ENCODE assay signal across 8 mouse cellular contexts in genomic region chr1:191153052-191153451, GRCm38 (mm10). TPM values are rescaled to one million over a fixed set of nuclear protein-coding genes. Genes with fewer than 3 reads are reported as not detected.
A peak's percentile ranks its signal among the peaks of the same experiment; 100 is the strongest.
DNase-seq lines count a peak whose midpoint lies in the region; ATAC-seq and TF ChIP-seq lines count a peak whose summit lies in the region.

No protein-coding gene starts in this region.

- H3K4me3 ChIP-seq in thymus, adult 2 months (ENCODE audit: control insufficient read depth, insufficient read depth, low read length), result no peak overlapping the region
- H3K4me3 ChIP-seq in limb, embryonic 10.5 days, result no peak overlapping the region

- 23% methylated on average over 4 of the region's 4 CpGs for WGBS in thymus, adult 2 months
- WGBS in limb, embryonic 10.5 days, result 19% methylated on average over 4 of the region's 4 CpGs

- H3K36me3 ChIP-seq in thymus, adult 2 months (ENCODE audit: control insufficient read depth, insufficient read depth, low read length), result no peaks in the 10 kb centered on the region
- no peaks in the 10 kb centered on the region for H3K36me3 ChIP-seq in limb, embryonic 10.5 days

- peak; percentile 37 for DNase-seq in thymus, adult 2 months
- no peak for DNase-seq in thymus, adult 18-20 months
- DNase-seq in adrenal gland, postnatal 10 days, result peak; percentile 58
- DNase-seq in embryo, embryonic 11 days, result peak; percentile 66
- peak; percentile 63 for DNase-seq in heart, postnatal 4 days
- peak; percentile 53 for DNase-seq in limb, embryonic 10.5 days (ENCODE audit: low spot score)
- no peak for DNase-seq in Muller cell, postnatal 12 days (ENCODE audit: inconsistent ontology term)

- H3K4me1 ChIP-seq in thymus, adult 2 months (replicated peaks; ENCODE audit: control insufficient read depth, insufficient read depth, low read length), result no peaks in the 10 kb centered on the region
- peaks cover 10% of the 10 kb centered on the region; the same call in 1 of the 2 replicates for H3K4me1 ChIP-seq in limb, embryonic 10.5 days

- H3K27me3 ChIP-seq in thymus, adult 2 months (ENCODE audit: control insufficient read depth, insufficient read depth, low read length), result no peaks in the 10 kb centered on the region
- H3K27me3 ChIP-seq in limb, embryonic 10.5 days (ENCODE audit: low read depth, poor library complexity, severe bottlenecking), result no peaks in the 10 kb centered on the region

- no peak for TF ChIP-seq POLR2A in thymus, adult 2 months (IDR thresholded peaks at IDR 0.05; ENCODE audit: control insufficient read depth, extremely low read depth, insufficient read depth, low read length, poor library complexity)

- H3K27ac ChIP-seq in thymus, adult 2 months (ENCODE audit: control insufficient read depth, insufficient read depth, low read length), result no peak overlapping the region
- 0 out of 2 replicates have a peak overlapping the region, but pooled peaks have one; percentile 31 for H3K27ac ChIP-seq in limb, embryonic 10.5 days

- peaks cover 4% of the 10 kb centered on the region for H3K9me3 ChIP-seq in limb, embryonic 10.5 days (replicated peaks)

- peak; percentile 90 for ATAC-seq in neutrophil, adult 5-6 weeks (ENCODE audit: extremely low read depth, insufficient number of reproducible peaks, low FRiP score, poor library complexity, severe bottlenecking)

- TF ChIP-seq CTCF in thymus, adult 2 months (IDR thresholded peaks at IDR 0.05; ENCODE audit: borderline replicate concordance, control insufficient read depth, extremely low read depth, insufficient read depth, low read length, poor library complexity), result peak; percentile 35; the same call in 1 of the 2 replicates

RNA-seq across cellular contexts. Expression of gene Fam71a, which starts 11.6 kb away (rescaled TPM):
- not detected in 2 replicates for polyA plus RNA-seq in thymus, adult 2 months (2012; rRNA removed)
- total RNA-seq in adrenal gland, postnatal 10 days (2021), result not detected
- total RNA-seq in heart, postnatal 4 days (2021), result not detected
- polyA plus RNA-seq in limb, embryonic 10.5 days (2016; fragmentation: Nextera tagmentation; extraction: Ambion mirVana), result not detected in 2 replicates
- total RNA-seq in neutrophil, adult 5-6 weeks (2017), result 10.4 and 13.8 TPM in 2 replicates

RNA-seq across cellular contexts. Expression of gene Batf3, which starts 55.4 kb away (rescaled TPM):
- polyA plus RNA-seq in thymus, adult 2 months (2012; rRNA removed), result 12.6 and 18.4 TPM in 2 replicates
- total RNA-seq in adrenal gland, postnatal 10 days (2021), result 1 to 10 TPM; 1.6 to 1.8 TPM
- 1 to 10 TPM; 1.7 to 1.8 TPM for total RNA-seq in heart, postnatal 4 days (2021)
- 8.1 and 11.1 TPM in 2 replicates for polyA plus RNA-seq in limb, embryonic 10.5 days (2016; fragmentation: Nextera tagmentation; extraction: Ambion mirVana)
- 1.7 and 3.1 TPM in 2 replicates for total RNA-seq in neutrophil, adult 5-6 weeks (2017)

Comparison
In these comparisons a context has a peak if more than half of its experiments do, and no peak if none do; other contexts are left out.
1. DNase-seq: peak in thymus, adult 2 months (single experiment), adrenal gland, postnatal 10 days (single experiment), embryo, embryonic 11 days (single experiment), heart, postnatal 4 days (single experiment) and limb, embryonic 10.5 days (single experiment); none in thymus, adult 18-20 months (0 of 2) and Muller cell, postnatal 12 days (single experiment).
2. RNA of gene Fam71a, which starts 11.6 kb away (total RNA-seq): 10.4 to 13.8 TPM in neutrophil, adult 5-6 weeks; not detected in adrenal gland, postnatal 10 days and not detected in heart, postnatal 4 days; every median in the first group is over 10 times any median in the second.